Mouse (Mus musculus) heart, embryonic 10.5 days (tissue): ENCODE data around the gene Crnkl1. TPM values are rescaled to one million over a fixed set of nuclear protein-coding genes. Genes with fewer than 3 reads are reported as not detected.

Source experiments
- DNase-seq: peaks from one replicate; pipeline ENCODE4 v3.0.0-alpha.2; 2017; ENCODE audit warnings: low spot score
- H3K27ac ChIP-seq: fragments of 300-500 bp; sonication (generic); 2 replicates; pipeline ENCODE4 v1.5.1; 2016; ENCODE audit warnings: mild to moderate bottlenecking
- H3K27me3 ChIP-seq: fragments of 300-500 bp; sonication (generic); 2 replicates; pipeline ENCODE4 v1.6.1; 2016; ENCODE audit warnings: mild to moderate bottlenecking; ENCODE audit not compliant: poor library complexity, insufficient read depth, severe bottlenecking
- H3K36me3 ChIP-seq: fragments of 300-500 bp; sonication (generic); 2 replicates; pipeline ENCODE4 v1.6.1; 2016; ENCODE audit warnings: mild to moderate bottlenecking, moderate library complexity
- H3K4me1 ChIP-seq: fragments of 300-500 bp; sonication (generic); 2 replicates; pipeline ENCODE4 v1.6.1; 2016; ENCODE audit warnings: mild to moderate bottlenecking
- H3K4me3 ChIP-seq: fragments of 300-500 bp; sonication (generic); 2 replicates; pipeline ENCODE4 v1.5.1; 2016; ENCODE audit warnings: mild to moderate bottlenecking, moderate library complexity
- H3K9me3 ChIP-seq: fragments of 300-500 bp; sonication (generic); 2 replicates; pipeline ENCODE4 v1.6.1; 2016; ENCODE audit warnings: mild to moderate bottlenecking, moderate library complexity
- WGBS: fragments of 180-500 bp; shearing (Covaris S2); methylation state at CpG from one replicate; pipeline ENCODE4 v1.1.7; 2016; 5-methylcytosine and 5-hydroxymethylcytosine counted together
- polyA plus RNA-seq: library from polyadenylated mRNA; unstranded; fragments of >200 nt; fragmentation: Nextera tagmentation; extraction: Ambion mirVana; gene quantifications from 2 replicates; pipeline ENCODE4 v1.2.1, GENCODE M21; 2016

Gene Crnkl1
- polyA plus RNA-seq = 21.8 and 26.9 TPM in 2 replicates

DNA sequence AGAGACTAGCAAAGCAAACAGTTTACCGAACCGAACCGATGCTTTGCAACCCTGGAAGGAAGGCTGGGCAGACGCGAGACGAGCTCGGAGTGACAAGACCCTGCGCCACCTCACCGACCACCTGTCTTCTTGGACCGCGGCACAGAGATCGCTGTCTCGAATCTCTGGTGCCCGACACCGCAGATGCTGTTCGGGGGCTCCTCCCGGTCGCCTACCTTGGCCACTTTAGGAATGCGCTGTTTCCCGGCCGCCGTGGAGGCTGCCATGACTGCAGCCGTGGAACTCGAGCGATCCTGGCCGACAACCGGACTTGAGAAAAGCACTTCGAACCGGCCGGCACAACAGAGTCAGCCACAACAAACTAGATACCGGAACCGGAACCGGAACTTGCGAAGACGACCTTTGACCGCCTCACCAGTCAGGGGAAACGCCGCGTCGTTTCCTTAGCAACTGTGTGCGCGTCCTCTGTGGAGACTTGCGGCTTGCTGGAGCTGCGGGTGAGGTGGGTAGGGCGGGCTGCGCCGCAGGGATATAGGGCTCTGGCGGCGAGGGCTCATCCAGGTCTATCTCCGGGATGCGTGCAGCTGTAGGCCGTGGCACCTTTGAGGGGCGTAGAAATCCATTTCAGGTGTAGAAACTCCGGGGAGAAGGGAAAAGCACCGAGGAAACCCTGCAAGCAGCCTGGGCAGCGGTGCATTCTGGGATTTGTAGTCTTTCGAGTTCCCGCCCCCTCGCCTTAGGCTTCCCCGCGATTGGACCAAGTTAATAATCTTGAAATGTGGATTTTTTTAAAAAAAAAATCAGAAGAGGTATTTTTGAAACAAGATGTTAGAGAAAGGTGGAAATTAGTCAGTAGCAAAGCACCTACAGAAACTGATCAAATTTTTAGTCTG, at the start of gene Crnkl1, which contains the start of gene Cfap61:
Crnkl1 (minus strand) TSS at position 676 of the 893 bp plus-strand sequence.
Cfap61 (plus strand) TSS at position 446 of the 893 bp plus-strand sequence.
- peak within 1 kb of the TSS; percentile 75 for H3K4me3 ChIP-seq
- DNase-seq = peak; percentile 98
- peak within 1 kb of the TSS; percentile 36; the same call in 1 of the 2 replicates for H3K27ac ChIP-seq
- H3K4me1 ChIP-seq = peaks cover 14% of the 10 kb centered on the region
- under 1% methylated on average over 61 of the region's 61 CpGs for WGBS
- H3K27me3 ChIP-seq = no peaks in the 10 kb centered on the region
- H3K36me3 ChIP-seq = peaks cover 27% of the 10 kb centered on the region
- no peaks in the 10 kb centered on the region for H3K9me3 ChIP-seq

DNA sequence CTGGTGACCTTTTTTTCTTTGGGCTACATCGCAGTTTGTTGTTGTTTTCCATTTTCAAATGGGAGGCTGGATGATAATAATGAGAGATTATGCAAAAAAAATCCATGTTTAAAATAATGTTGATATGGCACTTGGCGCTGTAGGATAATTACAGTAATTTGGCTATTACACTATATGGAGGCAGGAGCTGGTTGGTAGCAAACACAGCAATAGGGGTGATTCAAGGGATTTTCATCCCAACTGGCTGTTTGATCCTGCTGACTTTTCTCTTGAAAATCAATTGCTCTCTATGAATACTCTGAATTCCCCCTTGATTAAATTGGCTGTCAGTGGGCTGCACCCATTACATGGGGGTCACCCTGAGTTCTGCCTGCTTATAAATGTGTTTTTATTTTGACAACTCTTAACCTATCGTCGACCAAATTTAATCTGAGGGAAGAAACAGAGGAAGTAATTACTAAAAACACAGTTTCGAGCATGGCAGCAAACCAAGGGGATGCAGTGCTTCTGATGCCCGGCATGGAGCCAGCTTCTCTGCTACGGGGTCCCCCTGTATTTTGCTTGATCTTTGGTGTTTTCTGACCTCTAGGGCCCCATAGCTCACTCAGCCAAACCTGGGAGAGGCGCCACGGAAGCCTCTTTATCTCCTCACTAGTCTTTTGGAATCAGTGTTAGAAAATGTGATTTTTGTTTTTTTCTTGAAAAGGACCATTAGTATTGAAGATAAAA, 47.7 kb upstream of the Crnkl1 start:
- no peaks in the 10 kb centered on the region for H3K27me3 ChIP-seq
- WGBS = 79% methylated on average over 9 of the region's 9 CpGs
- no peaks in the 10 kb centered on the region for H3K9me3 ChIP-seq
- no peak overlapping the region for H3K27ac ChIP-seq
- H3K4me1 ChIP-seq = no peaks in the 10 kb centered on the region
- DNase-seq = no peak
- no peaks in the 10 kb centered on the region for H3K36me3 ChIP-seq
- H3K4me3 ChIP-seq = no peak overlapping the region

DNA sequence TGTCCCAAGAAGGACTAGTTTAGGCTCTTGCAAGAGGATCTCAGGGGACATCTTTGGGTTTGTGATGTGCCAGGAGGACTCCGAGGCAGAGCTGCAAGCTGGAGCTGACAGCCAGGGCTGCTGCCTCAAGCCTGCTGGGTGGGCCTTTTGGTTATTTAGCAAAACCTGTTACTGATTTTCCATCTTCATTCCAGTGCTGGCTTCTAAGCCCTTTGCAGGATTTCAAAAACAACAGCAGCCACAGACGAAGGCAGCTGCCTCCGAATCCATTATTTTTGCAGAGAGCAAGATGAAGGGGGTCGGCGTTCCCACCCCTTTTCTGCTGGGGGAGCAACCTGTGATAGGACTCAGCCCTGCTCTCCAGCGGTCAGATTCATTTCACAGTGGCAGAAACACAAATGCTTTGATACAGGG, 46.9 kb upstream of the Crnkl1 start:
- H3K36me3 ChIP-seq = no peaks in the 10 kb centered on the region
- WGBS = 44% methylated on average over 6 of the region's 6 CpGs
- no peak overlapping the region for H3K27ac ChIP-seq

DNA sequence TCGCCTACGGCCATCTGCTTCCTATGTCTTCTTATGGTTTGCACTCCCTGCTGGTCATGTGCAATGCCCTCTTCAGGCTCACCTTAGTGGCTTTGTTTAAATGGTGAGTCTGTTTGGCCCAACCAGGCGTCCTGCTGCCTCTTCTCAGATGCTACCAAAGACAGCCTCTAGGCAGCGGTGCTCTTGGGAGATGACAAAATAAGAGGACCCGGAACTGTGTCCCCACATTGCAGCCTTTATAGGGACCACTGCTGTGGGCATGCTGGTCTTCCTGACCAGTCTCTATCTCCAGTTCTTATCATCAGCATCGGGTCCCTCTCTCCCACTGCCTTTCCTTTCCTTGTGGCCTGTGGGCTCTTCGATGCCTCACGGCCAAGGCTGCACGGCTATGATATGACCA, 46.1 kb upstream of the Crnkl1 start:
- no peaks in the 10 kb centered on the region for H3K4me1 ChIP-seq
- H3K9me3 ChIP-seq = no peaks in the 10 kb centered on the region
- DNase-seq = no peak
- H3K27me3 ChIP-seq = no peaks in the 10 kb centered on the region
- no peaks in the 10 kb centered on the region for H3K36me3 ChIP-seq
- no peak overlapping the region for H3K27ac ChIP-seq
- H3K4me3 ChIP-seq = no peak overlapping the region
- 81% methylated on average over 9 of the region's 9 CpGs for WGBS

More for the DNA sequence above, 46.9 kb upstream of the Crnkl1 start:
- no peak for DNase-seq
- no peaks in the 10 kb centered on the region for H3K4me1 ChIP-seq
- H3K27me3 ChIP-seq = no peaks in the 10 kb centered on the region
- H3K9me3 ChIP-seq = no peaks in the 10 kb centered on the region
- no peak overlapping the region for H3K4me3 ChIP-seq

DNA sequence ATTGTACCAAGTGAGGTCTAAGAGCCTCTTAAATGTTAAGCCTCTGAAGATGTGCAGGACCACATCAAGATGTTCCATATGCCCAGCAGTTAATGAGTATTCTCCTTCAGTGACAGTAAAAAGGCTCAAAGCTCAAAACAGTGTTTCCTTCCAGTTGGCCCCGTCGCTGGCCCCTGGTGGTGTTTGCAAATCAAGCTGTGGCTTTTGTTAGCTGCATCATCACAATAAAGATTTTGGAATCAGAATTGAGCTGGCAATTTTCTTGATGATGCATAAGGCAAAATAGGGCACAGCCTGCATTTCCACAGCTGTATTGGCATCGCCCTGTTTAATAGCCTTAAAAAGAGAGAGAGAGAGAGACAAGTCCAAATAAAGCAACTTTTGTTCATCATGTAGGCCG, 44.8 kb upstream of the Crnkl1 start:
- WGBS = 76% methylated on average over 4 of the region's 4 CpGs
- Histone ChIP-seq H3K36me3 (no peaks in the 10 kb centered on the region), H3K9me3 (no peaks in the 10 kb centered on the region), H3K27me3 (no peaks in the 10 kb centered on the region), H3K4me1 (no peaks in the 10 kb centered on the region), H3K27ac (no peak overlapping the region), H3K4me3 (no peak overlapping the region)
- no peak for DNase-seq

DNA sequence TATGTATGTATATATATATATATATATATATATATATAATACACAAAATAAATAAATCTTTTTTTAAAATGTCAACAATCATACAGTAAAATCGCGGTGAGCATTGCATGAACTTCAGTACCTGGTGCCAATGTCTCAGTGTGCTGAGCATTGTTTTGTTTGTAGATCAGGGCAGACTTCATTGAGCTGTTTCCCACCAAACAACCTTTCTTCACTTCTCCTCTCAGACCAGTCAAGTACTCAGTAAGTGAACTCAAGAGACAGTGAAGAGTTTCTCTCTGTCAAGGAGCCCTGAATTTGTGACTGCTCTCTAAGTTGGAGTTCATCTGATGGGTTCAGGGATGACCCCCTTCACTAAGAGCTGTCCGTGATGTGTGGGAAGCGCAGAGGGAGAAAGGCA, 37.8 kb upstream of the Crnkl1 start:
- Histone ChIP-seq H3K4me1 (no peaks in the 10 kb centered on the region), H3K9me3 (no peaks in the 10 kb centered on the region), H3K36me3 (no peaks in the 10 kb centered on the region), H3K4me3 (no peak overlapping the region), H3K27ac (no peak overlapping the region), H3K27me3 (no peaks in the 10 kb centered on the region)
- 89% methylated on average over 4 of the region's 4 CpGs for WGBS
- DNase-seq = no peak

DNA sequence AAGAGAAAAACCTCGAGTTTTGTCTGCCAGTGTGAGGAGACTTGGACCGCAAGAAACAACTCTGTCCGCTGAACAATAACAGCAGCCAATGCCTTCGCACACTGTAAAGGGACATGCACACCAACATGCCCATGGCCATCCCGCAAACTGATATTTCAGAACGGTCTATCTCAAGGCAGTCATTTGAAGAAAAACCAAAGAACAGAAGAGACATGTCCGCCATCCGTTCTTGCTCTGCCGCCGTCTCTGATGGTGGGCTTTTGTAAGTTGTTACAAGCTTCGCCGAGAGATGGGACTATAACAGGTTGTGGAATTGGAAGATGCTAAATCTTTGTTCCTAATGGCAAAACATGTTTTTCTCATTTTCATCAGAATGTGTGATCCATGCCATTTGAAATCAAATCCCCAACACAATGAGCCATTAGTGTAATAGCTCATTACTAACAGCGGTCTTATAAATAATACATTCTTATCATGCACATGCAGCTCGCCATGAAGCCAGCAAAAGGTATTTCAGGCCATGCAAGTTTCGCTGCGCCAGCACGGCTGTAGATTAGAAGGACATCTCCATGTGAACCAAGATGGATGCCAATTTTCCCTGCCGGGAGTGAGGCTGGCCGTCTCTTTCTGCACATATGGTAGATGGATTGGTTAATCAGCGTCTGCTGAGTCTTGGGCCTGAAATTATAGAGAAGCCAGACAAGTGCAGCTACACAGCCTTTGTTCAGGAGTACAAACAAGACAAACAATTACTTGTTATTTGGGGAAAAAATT, 36.6 kb upstream of the Crnkl1 start:
- 93% methylated on average over 20 of the region's 20 CpGs for WGBS

DNA sequence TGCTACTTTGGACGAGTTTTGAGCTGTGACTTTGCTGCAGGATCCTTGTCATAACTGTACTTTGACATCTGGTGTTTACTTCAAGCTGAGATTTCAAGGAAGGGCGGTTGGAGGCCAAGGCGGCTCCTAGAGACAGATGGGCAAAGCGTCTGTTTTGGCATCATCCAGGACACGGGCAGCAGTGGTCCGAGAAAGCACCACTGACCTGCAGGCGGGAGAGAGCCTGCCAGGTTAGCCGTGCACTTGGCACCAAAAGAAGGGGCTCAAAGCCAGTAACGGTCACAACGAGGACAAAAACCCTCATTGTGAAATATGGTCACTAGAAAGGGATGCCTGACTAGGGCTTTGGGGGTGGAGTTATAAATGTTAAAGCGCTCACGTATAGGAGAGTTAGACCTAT, 35.9 kb upstream of the Crnkl1 start:
- H3K4me3 ChIP-seq = no peak overlapping the region
- no peak for DNase-seq
- H3K27me3 ChIP-seq = no peaks in the 10 kb centered on the region
- no peaks in the 10 kb centered on the region for H3K36me3 ChIP-seq
- no peak overlapping the region for H3K27ac ChIP-seq
- no peaks in the 10 kb centered on the region for H3K9me3 ChIP-seq
- 84% methylated on average over 12 of the region's 12 CpGs for WGBS
- H3K4me1 ChIP-seq = no peaks in the 10 kb centered on the region

More for the DNA sequence above, 36.6 kb upstream of the Crnkl1 start:
- Histone ChIP-seq H3K9me3 (no peaks in the 10 kb centered on the region), H3K27ac (no peak overlapping the region), H3K4me3 (no peak overlapping the region), H3K36me3 (no peaks in the 10 kb centered on the region), H3K4me1 (no peaks in the 10 kb centered on the region), H3K27me3 (no peaks in the 10 kb centered on the region)
- no peak for DNase-seq

DNA sequence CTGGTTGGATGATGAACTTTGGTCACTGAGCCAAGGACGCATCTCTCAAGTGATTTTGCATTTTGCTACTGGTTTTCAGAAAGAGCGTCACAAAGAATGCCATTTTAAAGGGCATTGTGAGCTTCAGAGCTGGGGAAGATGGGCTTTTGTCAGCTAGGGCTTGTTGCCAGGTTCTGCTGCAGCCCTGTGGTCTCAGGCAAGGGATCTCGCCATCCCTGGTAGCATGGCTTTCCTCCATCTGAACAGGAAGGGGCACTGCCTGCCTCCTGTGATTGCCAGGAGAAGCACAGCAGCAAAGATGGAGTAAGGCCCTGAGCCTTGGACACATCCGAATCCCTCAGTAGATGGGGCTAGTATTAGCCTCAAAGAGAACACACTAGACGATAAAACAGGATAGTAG, 27.0 kb upstream of the Crnkl1 start:
- Histone ChIP-seq H3K27me3 (no peaks in the 10 kb centered on the region), H3K36me3 (no peaks in the 10 kb centered on the region)
- WGBS = 85% methylated on average over 5 of the region's 5 CpGs

DNA sequence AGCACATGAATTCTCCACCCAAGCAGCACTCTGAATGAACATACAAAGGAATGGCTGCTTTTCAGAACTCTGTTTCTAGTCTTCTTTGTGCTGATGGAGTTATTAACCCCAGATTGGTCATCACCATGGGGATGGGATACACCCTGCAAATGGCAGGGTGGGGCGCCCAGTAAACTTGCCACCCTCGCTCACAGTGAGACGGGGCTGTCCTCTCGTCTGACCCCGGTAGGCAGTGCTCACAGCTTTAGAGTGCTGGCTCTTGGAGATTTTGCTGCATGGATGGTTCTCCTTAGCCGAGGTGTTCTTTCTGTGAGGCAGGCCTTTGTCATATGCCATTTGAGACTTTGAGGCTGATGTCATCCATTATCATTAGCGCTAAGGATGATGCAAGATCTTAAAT, 23.7 kb upstream of the Crnkl1 start:
- no peak overlapping the region for H3K4me3 ChIP-seq
- no peak overlapping the region for H3K27ac ChIP-seq
- H3K4me1 ChIP-seq = no peaks in the 10 kb centered on the region
- 84% methylated on average over 7 of the region's 7 CpGs for WGBS
- DNase-seq = no peak
- no peaks in the 10 kb centered on the region for H3K27me3 ChIP-seq
- H3K36me3 ChIP-seq = no peaks in the 10 kb centered on the region
- H3K9me3 ChIP-seq = no peaks in the 10 kb centered on the region

More for the DNA sequence above, 27.0 kb upstream of the Crnkl1 start:
- Histone ChIP-seq H3K9me3 (no peaks in the 10 kb centered on the region), H3K27ac (no peak overlapping the region), H3K4me3 (no peak overlapping the region), H3K4me1 (no peaks in the 10 kb centered on the region)
- DNase-seq = no peak

DNA sequence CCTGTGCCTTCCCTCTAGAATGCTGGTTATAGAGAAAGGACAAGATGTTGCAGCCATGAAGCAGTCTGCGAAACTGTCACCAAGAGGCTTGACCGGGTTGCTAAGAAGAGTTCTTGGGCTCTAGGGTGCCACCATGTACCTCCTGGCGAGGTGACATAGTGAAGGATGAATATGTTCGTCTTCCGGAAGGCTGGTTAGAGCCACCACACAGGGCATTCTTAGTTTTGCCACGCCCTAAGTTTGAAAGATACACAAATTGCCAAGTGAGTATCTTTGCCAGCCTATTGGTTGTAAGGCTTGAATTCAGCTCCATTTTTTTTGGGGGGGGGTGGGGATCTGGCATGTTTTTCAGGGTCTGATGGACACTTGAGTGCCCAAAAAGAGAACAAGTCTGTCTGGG, 23.3 kb upstream of the Crnkl1 start:
- H3K27me3 ChIP-seq = no peaks in the 10 kb centered on the region
- H3K4me3 ChIP-seq = no peak overlapping the region
- no peak overlapping the region for H3K27ac ChIP-seq
- H3K4me1 ChIP-seq = no peaks in the 10 kb centered on the region
- no peaks in the 10 kb centered on the region for H3K9me3 ChIP-seq
- 77% methylated on average over 6 of the region's 6 CpGs for WGBS
- no peak for DNase-seq
- no peaks in the 10 kb centered on the region for H3K36me3 ChIP-seq

DNA sequence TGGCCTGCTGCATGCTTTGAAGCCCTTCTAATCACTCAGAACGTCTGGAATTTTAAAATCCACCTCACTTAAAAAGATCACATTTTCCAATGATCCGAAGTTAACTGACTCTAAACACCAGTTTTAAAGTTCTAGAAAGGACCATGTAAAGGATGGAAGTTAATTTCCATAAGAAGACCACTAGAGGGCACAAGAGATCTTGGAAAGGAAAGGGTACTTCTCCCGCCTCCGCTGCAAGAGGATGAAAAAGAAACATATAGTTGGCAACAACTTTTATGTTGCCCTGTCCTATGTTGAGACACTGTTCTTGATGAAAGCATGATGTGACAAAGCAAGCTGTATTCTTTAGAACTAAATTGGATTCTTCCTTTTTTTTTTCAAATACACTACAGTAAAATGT, 22.6 kb upstream of the Crnkl1 start:
- WGBS = 13% methylated on average over 4 of the region's 4 CpGs
- no peak for DNase-seq
- Histone ChIP-seq H3K9me3 (no peaks in the 10 kb centered on the region), H3K27me3 (no peaks in the 10 kb centered on the region), H3K27ac (no peak overlapping the region), H3K4me1 (no peaks in the 10 kb centered on the region), H3K4me3 (no peak overlapping the region), H3K36me3 (no peaks in the 10 kb centered on the region)
